Mouse (Mus musculus) cerebellum, adult 11 months (tissue): ENCODE measurements at regions not wholly inside any gene's neighbourhood (a gene's known extent, or its start where the extent isn't known, plus 50 kb on each side); places are given as distances from the start of the nearest gene placed in this dataset.

Experiments used
- DNase-seq: peaks from one replicate; pipeline ENCODE4 v3.0.0; 2022

GRCm38 (mm10) chr1:193672681-193673080, 302.6 kb upstream of the Camk1g start:
- no peak for DNase-seq

DNA sequence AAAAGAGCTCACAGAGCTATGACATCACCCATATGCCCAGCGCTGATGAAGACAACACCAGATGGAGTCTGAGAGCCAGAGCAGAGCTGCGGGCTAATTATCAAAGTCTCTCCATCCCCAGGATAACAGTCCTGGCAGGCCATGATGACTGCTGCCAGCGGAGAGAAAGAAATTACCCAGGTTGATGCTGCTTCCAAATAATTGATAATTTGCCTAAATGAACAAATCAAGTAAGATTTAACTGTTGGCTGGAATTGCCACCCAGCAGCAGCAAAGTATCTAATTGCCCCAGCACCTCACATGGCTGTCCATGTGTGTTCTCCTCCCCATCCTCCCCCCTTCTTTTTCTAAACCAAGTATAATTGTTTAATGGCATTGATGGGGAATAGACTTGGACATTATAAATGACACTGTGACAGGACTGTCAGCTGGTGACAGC, 301.7 kb upstream of the Camk1g start:
- no peak for DNase-seq

DNA sequence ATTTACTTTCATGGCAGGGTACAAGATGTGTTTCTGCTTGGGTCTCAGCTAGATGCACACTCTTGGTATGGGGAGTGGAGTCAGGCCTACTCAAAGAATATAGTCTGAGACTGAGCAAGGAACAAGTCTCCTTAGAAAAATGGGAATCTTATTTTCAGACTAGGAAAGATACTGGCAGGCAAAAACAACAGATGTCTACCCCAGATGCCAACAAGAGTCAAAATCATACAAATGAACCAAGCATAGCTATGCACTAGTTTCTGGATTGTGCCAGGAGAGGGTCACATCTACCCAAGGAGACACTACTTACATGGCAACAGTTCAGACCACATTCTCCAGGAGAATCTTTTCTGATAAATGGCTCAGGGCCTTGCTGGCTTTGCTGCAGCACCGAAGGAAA, 300.9 kb upstream of the Camk1g start:
- no peak for DNase-seq

DNA sequence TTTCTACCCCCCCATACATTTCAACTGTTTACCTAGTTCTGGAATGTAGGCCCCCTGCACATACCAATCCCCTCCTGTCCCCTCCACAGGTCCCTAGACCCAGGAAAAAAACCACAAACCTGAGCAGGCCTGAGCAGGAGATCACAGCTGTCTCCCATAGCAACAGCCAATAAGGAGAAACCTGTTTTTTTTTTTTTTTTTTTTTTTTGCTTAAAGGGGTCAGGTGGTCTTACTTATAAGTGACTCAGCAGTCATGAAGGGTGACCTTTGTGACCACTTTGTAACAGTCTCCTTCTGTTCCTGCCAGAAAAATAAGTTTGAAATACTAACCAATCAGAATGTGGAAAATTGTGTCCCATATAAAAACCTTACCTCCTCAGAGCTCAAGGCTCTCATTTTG, 299.9 kb upstream of the Camk1g start:
- DNase-seq, result no peak

GRCm38 (mm10) chr1:193668841-193669240, 298.7 kb upstream of the Camk1g start:
- no peak for DNase-seq

DNA sequence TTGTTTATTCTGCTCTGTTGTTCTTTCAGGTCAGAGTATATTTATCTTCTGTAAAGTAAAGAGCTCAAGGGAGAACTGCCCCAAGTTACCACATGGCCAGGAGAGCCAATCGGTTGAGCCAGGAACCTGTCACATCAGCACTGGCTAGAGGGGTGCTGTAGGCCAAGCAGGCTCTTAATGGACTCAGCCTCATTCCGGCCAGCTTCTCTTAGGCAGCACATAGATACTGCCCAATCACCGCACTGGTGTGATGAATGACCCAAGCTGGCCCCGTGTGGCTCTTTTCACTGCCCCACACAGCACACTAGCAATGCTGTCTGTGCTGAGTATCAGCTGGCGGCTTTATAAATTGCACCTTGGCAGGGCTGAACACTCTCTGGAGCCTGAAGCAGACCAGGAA, 295.8 kb upstream of the Camk1g start:
- no peak for DNase-seq

DNA sequence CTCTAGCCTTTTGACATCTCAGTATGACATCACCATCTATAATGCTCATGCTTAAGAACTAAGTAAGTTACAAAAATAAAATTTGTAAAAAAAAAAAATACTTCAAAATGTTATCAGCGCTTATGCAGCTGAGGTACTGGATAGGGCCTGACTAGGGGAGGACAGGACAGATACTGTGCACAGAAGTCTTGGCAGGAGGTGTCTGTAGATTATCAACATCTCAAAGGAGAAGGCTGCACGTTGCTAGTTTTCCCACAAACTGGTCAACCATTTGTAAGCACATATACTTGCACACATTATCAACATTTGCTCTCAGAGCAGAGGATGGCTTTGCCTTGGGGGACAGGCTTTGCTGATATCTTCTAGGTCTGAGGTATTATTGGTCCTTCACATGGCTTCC, 294.5 kb upstream of the Camk1g start:
- DNase-seq, result no peak

GRCm38 (mm10) chr1:193663587-193663986, 293.5 kb upstream of the Camk1g start:
- no peak for DNase-seq

- no peak for DNase-seq
Observed at GRCm38 (mm10) chr1:193662166-193662890, 292.2 kb upstream of the Camk1g start.

DNA sequence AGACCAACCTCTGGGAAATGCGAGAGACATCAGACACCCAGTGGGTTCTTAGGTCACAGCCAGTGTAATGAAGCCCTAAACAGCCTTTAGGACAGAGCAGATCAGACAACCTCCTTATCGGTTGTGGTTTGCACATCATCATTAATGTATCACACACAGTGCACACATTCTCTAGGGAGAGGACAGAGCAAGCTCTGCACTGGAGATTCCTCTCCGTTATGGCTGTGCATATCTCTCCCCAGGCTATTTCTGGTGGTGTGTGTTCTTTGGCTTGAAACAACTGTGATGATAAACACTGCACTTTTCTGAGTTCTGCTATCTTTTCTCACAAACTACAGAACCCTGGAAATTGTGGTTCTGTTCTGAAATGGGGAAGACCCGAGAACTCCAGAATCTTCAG, 291.3 kb upstream of the Camk1g start:
- no peak for DNase-seq

GRCm38 (mm10) chr1:193655076-193655677, 285.1 kb upstream of the Camk1g start:
- no peak for DNase-seq

GRCm38 (mm10) chr1:193650275-193650674, 280.2 kb upstream of the Camk1g start:
- DNase-seq, result no peak

DNA sequence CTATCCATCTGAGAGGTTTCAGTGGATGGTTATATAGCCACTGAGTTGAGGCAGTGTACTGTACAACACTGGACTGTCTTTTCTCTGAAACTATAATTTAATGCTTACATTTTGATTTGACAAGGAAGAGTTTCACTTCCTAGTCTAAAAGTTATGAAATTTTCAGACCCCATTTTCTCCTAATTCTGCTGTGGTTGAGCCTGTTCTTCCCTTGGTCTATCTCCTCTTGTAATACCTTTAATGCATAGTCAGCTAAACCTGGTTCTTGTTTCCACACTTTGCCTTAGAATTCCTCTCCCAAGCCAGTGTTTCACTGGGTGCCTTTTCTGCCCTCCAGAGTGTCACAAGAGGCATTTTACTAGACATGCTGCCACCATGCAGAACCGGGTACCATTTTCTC, 279.3 kb upstream of the Camk1g start:
- no peak for DNase-seq

GRCm38 (mm10) chr1:193647371-193648270, 277.5 kb upstream of the Camk1g start:
- DNase-seq, result no peak

GRCm38 (mm10) chr1:193644506-193644905, 274.4 kb upstream of the Camk1g start:
- DNase-seq, result no peak

GRCm38 (mm10) chr1:193636451-193636850, 266.4 kb upstream of the Camk1g start:
- DNase-seq, result no peak

DNA sequence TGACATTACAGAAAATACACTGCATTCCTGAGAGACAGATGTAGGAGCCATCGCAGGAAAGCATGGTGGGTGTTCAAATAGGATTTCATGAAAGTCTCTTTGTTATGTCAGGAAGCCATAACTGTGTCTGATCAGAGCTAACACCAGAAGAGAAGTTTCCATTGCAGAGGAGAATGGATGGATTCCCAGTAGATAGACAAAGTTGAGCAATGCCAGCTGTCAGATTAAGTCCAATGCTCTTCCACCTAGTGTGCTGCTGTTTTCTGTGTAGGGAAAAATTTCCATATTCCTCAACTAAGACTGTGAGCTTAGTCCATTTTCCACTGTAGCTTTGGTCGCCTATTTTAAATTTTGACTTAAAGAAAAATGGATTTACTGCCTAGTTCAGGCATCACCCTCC, 262.0 kb upstream of the Camk1g start:
- DNase-seq, result no peak

DNA sequence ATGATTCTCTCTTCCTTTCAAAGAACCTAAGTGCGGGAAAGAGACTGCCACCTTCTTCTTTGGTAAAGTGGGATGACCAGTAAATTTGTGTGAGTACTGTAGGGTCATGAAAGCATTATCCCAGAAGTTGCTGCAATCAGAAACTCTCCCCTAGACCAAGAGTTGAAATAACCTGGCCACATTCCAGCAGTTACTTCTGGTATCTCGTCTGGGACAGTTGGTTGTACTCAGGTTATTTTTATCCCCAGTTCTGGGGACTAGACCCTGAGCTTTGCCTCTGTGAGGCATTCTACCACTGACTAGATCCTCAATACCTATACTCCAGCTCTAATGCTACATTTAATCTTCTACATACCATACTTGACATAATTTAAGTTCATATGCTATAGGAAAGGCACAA, 259.8 kb upstream of the Camk1g start:
- no peak for DNase-seq

DNA sequence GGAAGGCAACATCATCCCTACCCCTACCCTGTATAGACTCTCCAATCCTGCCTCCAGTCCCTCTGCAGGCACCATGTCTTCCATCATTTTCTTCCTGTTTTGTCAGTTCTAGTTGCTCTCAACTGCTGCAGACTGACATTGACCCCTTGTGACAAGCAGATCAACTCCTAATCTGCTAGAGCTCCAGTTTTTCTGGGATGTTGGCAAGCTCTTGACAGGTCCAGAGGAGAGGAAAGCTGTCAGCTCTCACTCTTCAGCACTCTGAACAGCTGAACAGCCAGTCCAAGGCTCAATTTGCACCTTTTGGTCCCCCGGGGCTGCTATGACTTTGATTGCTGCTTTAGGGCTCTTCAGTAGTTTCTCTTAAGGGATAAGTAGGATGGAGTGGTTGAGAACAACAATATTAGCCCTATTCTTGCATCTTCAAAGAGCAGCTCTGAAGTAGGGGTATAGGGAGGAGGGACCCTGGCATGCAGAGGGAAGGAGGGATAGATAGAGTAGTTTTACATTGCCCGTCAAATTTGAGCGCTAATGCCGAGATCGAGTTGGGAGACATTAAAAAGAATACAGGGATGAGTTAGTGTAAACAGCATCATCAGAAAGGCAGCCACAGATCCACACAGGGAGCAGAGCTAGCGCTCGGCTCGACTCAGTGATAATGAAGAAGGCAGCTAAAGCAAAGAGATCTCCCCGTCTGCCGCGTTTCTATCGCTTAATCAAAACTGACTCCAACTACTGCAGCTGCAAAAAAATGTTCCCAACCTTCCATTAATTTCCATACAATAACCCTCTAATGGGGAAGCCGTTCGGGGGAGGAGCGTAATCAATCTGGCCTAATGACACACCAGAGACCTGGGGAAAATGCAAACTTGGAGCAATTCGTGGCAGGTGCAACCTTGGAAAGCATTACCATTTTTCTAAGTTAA, 257.1 kb upstream of the Camk1g start:
- DNase-seq, result no peak

GRCm38 (mm10) chr1:193625101-193625956, 255.2 kb upstream of the Camk1g start:
- DNase-seq, result peak; percentile 1

DNA sequence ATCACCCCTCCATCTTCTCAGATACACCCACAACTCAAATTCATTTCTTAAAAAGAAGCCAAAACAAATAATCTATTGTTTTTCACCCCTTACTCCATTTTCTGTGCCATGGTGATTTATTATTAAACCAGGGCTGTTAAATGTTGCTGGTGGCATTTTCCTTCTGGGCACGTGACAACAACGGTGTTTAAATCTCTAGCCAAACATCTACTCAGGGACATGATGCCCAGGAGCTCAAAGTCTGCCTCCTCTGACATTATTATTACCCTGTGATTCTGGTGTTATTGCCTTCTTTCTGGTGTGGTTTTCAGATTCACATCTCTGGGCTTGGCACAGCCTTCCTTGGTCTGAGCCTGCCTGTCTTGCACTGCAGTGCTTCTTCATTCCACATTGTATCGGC, 253.5 kb upstream of the Camk1g start:
- DNase-seq, result no peak

- DNase-seq, result no peak
Observed at GRCm38 (mm10) chr1:193618250-193618649, 248.2 kb upstream of the Camk1g start.
